Comparison of ENCODE assay signal across 10 mouse cellular contexts in the genomic region with DNA sequence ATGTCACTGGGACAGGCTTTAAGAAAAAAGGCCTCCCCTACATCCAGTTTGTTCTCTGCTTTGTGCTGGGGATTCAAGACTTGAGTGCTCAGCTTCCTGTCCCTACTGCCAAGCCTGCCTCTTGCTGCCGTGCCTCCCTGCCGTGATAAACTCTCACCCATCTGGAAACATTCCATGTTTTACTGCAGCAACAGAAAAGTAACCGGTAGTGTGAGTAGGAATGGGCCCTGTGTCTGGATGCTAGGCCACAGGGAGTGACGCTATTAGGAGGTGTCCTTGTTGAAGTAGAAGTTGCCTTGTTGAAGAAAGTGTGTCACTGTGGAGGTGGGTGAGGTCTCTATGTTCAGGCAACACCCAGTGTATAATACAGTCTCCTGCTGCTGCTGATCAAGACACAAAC. TPM values are rescaled to one million over a fixed set of nuclear protein-coding genes. Genes with fewer than 3 reads are reported as not detected.
A peak's percentile ranks its signal among the peaks of the same experiment; 100 is the strongest.
DNase-seq lines count a peak whose midpoint lies in the region; ATAC-seq and TF ChIP-seq lines count a peak whose summit lies in the region.
"Had no signal": no experiment of that assay in that cellular context is flagged by ENCODE, and none has a peak within 500 bp of the region (broad histone marks: within the 10 kb centered on the region; RNA-seq: fewer than 3 reads in every experiment).

No protein-coding gene starts in this region.

- WGBS in forebrain, embryonic 14.5 days: 46% methylated on average over 4 of the region's 4 CpGs
- 21% methylated on average over 4 of the region's 4 CpGs for WGBS in kidney, embryonic 14.5 days
- 32% methylated on average over 4 of the region's 4 CpGs for WGBS in midbrain, postnatal 0 days

- peak; percentile 29 for DNase-seq in embryo, embryonic 11 days
- DNase-seq in embryo, embryonic 10 days (ENCODE audit: low spot score): no peak
- DNase-seq in Muller cell, postnatal 12 days (ENCODE audit: inconsistent ontology term): peak; percentile 65
- peak; percentile 59 for DNase-seq in forebrain, embryonic 14.5 days (ENCODE audit: low spot score)
- DNase-seq in midbrain, postnatal 0 days (ENCODE audit: low spot score): peak; percentile 61
- DNase-seq in frontal cortex, adult 2 months (ENCODE audit: extremely low spot score in 1 of 2, low spot score in 1 of 2): no peak
- DNase-seq in right cerebral cortex, adult 2 months (ENCODE audit: low spot score in 2 of 2): no peak

- H3K36me3 ChIP-seq in forebrain, embryonic 14.5 days (ENCODE audit: control insufficient read depth, insufficient read depth, low read length): peaks cover 21% of the 10 kb centered on the region
- H3K36me3 ChIP-seq in kidney, embryonic 14.5 days (ENCODE audit: control insufficient read depth, insufficient read depth, low read length): peaks cover 22% of the 10 kb centered on the region
- peaks cover 17% of the 10 kb centered on the region for H3K36me3 ChIP-seq in midbrain, postnatal 0 days (ENCODE audit: insufficient read depth, low read length)

- H3K4me1 ChIP-seq in forebrain, embryonic 14.5 days (ENCODE audit: control insufficient read depth, insufficient read depth, low read length): 0 out of 2 replicates have a peak, but pooled peaks cover 4% of the 10 kb centered on the region
- H3K4me1 ChIP-seq in kidney, embryonic 14.5 days (ENCODE audit: control insufficient read depth, insufficient read depth, low read length): 0 out of 2 replicates have a peak, but pooled peaks cover 6% of the 10 kb centered on the region
- no peaks in the 10 kb centered on the region; the same call in 1 of the 2 replicates for H3K4me1 ChIP-seq in midbrain, postnatal 0 days (ENCODE audit: insufficient read depth, low read length)

- no peaks in the 10 kb centered on the region for H3K9me3 ChIP-seq in forebrain, embryonic 14.5 days (replicated peaks; ENCODE audit: control insufficient read depth, low read length)
- no peaks in the 10 kb centered on the region for H3K9me3 ChIP-seq in kidney, embryonic 14.5 days (ENCODE audit: control insufficient read depth, low read length)
- H3K9me3 ChIP-seq in midbrain, postnatal 0 days (ENCODE audit: low read length): no peaks in the 10 kb centered on the region
- H3K9me3 ChIP-seq: embryonic facial prominence, embryonic 12.5 days; neural tube, embryonic 12.5 days had no signal

- H3K27me3 ChIP-seq in forebrain, embryonic 14.5 days (replicated peaks; ENCODE audit: control insufficient read depth, insufficient read depth, low read length): no peaks in the 10 kb centered on the region
- no peaks in the 10 kb centered on the region for H3K27me3 ChIP-seq in kidney, embryonic 14.5 days (ENCODE audit: control insufficient read depth, insufficient read depth, low read length)
- H3K27me3 ChIP-seq in midbrain, postnatal 0 days (ENCODE audit: insufficient read depth, low read length): no peaks in the 10 kb centered on the region
- H3K27me3 ChIP-seq: embryonic facial prominence, embryonic 12.5 days; neural tube, embryonic 12.5 days had no signal

- TF ChIP-seq CTCF in midbrain, postnatal 0 days (IDR thresholded peaks at IDR 0.05): no peak

- no peak for ATAC-seq in forebrain, embryonic 14.5 days
- ATAC-seq in kidney, embryonic 14.5 days (ENCODE audit: low FRiP score, low TSS enrichment): no peak
- ATAC-seq in midbrain, postnatal 0 days (ENCODE audit: low FRiP score): no peak

- no peak overlapping the region for H3K9ac ChIP-seq in forebrain, embryonic 14.5 days (ENCODE audit: low read length)
- H3K9ac ChIP-seq in kidney, embryonic 14.5 days (ENCODE audit: low read depth, low read length): no peak overlapping the region
- H3K9ac ChIP-seq in midbrain, postnatal 0 days (replicated peaks; ENCODE audit: low read length, poor library complexity, severe bottlenecking): no peak overlapping the region
- H3K9ac ChIP-seq: embryonic facial prominence, embryonic 12.5 days; neural tube, embryonic 12.5 days had no signal

- no peak overlapping the region for H3K4me3 ChIP-seq in forebrain, embryonic 14.5 days (ENCODE audit: low read depth, low read length)
- no peak overlapping the region for H3K4me3 ChIP-seq in kidney, embryonic 14.5 days (ENCODE audit: low read length)
- no peak overlapping the region for H3K4me3 ChIP-seq in midbrain, postnatal 0 days (ENCODE audit: low read depth, low read length)
- H3K4me3 ChIP-seq: embryonic facial prominence, embryonic 12.5 days; neural tube, embryonic 12.5 days had no signal

- no peak overlapping the region for H3K4me2 ChIP-seq in forebrain, embryonic 14.5 days (ENCODE audit: low read length)
- H3K4me2 ChIP-seq in kidney, embryonic 14.5 days (replicated peaks; ENCODE audit: low read depth, low read length): no peak overlapping the region
- H3K4me2 ChIP-seq in midbrain, postnatal 0 days (ENCODE audit: low read depth, low read length, poor library complexity, severe bottlenecking): no peak overlapping the region
- H3K4me2 ChIP-seq: embryonic facial prominence, embryonic 12.5 days; neural tube, embryonic 12.5 days had no signal

- H3K27ac ChIP-seq in forebrain, embryonic 14.5 days (ENCODE audit: low read depth, low read length): no peak overlapping the region
- H3K27ac ChIP-seq in kidney, embryonic 14.5 days (ENCODE audit: low read depth, low read length): peak overlapping the region; percentile 11; the same call in 1 of the 2 replicates
- H3K27ac ChIP-seq in midbrain, postnatal 0 days (ENCODE audit: low read depth, low read length): peak overlapping the region; percentile 51
- H3K27ac ChIP-seq: embryonic facial prominence, embryonic 12.5 days; neural tube, embryonic 12.5 days had no signal

RNA-seq across cellular contexts. Expression of a gene that starts 20.0 kb away (rescaled TPM):
- polyA plus RNA-seq in forebrain, embryonic 14.5 days (2014; fragmentation: Nextera tagmentation; extraction: Ambion mirVana): 39.5 and 45.8 TPM in 2 replicates
- polyA plus RNA-seq in kidney, embryonic 14.5 days (2014; fragmentation: Nextera tagmentation; extraction: Ambion mirVana): 13.0 and 19.1 TPM in 2 replicates
- total RNA-seq in midbrain, postnatal 0 days (2014; rRNA removed): 137 and 143 TPM in 2 replicates
- 19.0 and 21.9 TPM in 2 replicates for polyA plus RNA-seq in midbrain, postnatal 0 days (2015; fragmentation: Nextera tagmentation; extraction: Ambion mirVana)
- polyA plus RNA-seq in frontal cortex, adult 2 months (2012; rRNA removed): 53.6 and 53.7 TPM in 2 replicates

Comparison
In these comparisons a context has a peak if more than half of its experiments do, and no peak if none do; other contexts are left out.
1. DNase-seq: peak in embryo, embryonic 11 days (single experiment), Muller cell, postnatal 12 days (single experiment), forebrain, embryonic 14.5 days (single experiment) and midbrain, postnatal 0 days (single experiment); none in embryo, embryonic 10 days (single experiment), frontal cortex, adult 2 months (0 of 2) and right cerebral cortex, adult 2 months (0 of 2).